Mouse (Mus musculus): ENCODE results near the gene Usp49. TPM values are rescaled to one million over a fixed set of nuclear protein-coding genes. Genes with fewer than 3 reads are reported as not detected.
"Not testable (repeated sequence)": the region's sequence is repeated elsewhere in the genome, so short reads cannot be mapped to it uniquely, and the experiment has no call there.

Gene Usp49
- total RNA-seq, 2 experiments from 2014 or later = 4.6 to 4.9 TPM

DNA sequence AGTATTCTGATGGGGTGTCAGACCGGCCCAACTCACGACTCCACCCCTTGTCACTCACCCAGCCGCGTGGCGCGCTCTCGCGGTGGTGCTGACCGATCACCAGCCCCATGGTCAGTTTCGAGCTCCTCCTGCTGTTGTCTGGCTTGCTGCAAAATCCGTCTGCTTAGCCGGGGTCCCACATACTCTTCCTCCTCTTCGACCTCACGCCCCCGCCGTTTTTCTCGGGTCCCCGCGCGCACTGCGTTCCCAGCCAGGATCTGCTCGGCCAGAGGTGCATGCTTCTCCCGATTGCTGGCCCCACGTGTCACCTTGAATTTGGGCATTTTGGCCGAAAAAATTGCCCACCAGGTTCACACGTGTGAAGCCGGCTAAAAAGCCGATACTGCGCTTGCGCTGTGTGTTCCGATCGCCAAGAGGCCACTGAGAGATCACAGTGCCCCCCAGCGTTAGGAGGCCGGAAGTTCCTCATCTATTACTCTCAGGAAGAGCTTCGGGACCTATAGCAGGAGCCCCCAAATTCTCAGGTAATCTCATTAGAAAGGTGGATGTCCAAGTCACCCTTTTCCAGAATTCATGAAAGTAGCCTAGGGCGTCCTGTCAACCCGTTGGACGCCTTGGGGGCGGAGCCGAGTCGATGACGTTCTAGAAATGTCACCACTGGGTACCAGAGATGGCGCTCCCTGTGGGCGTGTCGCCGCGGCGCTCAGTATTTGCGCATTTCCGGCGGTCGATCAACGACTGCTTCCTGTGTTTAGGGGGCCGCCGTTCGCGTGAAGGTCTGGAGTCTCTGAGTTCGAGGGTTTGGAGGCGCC lies 19.4 kb upstream of the Usp49 start, which contains the start of the genes Bysl, Med20 and Gm20517:
Gene Bysl, minus strand, starts transcription at position 644 of the 812 bp plus-strand sequence.
Gene Med20, plus strand, starts transcription at position 734 of the 812 bp plus-strand sequence.
Gene Gm20517, plus strand, starts transcription at position 741 of the 812 bp plus-strand sequence.
- peak; percentile 97 for DNase-seq

DNA sequence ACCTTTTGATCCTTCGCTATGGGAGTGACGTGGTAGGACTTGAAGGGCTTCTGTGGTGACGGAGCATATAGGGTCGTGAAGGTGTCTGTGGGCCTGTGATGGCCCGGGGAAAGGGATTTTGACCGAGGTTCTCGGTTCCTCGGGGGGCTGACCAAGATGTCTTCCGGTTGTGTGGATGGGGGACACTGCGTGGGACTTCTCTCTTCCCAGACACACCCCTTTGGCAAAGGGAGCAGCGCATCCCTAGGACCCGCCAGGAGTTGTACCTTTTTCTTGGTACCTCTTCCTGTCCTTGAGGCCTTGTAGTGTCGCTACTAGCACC lies 18.9 kb upstream of the Usp49 start:
- DNase-seq = no peak

DNA sequence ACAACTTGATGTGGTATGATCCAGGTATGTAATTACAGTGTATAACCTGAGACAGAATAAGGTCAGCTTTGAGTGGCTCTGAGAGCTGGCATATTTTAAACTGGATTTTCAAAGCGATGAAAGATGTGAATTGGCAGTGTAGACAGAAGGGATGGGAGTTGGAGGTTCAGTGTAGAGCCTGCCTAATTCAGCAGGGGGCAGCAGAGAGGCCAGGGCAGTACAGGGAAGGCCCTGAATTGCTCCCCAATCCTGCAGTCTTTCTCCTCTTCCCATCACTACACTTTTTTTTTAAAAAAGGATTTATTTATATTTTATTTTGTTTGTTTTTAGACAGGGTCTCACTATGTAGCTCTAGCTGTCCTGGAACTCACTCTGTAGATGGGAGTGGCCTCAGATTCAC lies 16.5 kb upstream of the Usp49 start:
- peak; percentile 40 for DNase-seq

- DNase-seq = no peak
Measured at GRCm38 (mm10) chr17:47616119-47616518, 14.4 kb upstream of the Usp49 start.

GRCm38 (mm10) chr17:47616652-47617051 lies 13.8 kb upstream of the Usp49 start:
- no peak for DNase-seq

GRCm38 (mm10) chr17:47617605-47618307 lies 12.7 kb upstream of the Usp49 start:
- no peak for DNase-seq

DNA sequence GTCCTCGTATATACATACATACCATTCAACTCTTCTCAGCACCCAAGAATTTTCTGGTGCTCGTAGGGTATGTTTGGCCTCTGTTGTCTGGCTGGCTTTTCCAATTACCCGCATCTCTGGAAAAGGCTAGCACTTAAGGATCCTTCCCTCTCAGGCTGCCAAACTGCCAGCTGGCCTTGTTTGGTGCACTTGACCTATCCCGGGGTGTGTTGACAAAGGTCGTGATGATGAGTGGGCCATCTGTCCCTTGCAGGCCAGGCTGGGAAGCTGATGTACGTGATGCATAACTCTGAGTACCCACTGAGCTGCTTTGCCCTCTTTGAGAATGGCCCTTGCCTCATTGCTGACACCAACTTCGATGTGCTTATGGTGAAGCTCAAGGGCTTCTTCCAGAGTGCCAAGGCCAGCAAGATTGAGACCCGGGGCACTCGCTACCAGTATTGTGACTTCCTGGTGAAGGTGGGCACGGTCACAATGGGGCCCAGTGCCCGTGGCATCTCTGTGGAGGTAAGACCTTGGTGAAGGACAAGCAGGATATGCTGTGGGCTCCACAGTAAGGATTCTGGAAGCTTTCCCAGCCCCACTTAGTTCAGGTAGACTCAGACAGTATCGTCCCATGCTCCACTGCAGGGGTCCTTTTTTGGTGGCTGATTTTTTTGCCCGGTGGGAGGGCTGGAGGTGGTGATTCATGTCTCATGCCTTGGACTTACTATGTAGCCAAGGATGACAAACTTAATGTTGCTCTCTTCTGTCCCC lies 11.8 kb upstream of the Usp49 start:
- no peak for DNase-seq

DNA sequence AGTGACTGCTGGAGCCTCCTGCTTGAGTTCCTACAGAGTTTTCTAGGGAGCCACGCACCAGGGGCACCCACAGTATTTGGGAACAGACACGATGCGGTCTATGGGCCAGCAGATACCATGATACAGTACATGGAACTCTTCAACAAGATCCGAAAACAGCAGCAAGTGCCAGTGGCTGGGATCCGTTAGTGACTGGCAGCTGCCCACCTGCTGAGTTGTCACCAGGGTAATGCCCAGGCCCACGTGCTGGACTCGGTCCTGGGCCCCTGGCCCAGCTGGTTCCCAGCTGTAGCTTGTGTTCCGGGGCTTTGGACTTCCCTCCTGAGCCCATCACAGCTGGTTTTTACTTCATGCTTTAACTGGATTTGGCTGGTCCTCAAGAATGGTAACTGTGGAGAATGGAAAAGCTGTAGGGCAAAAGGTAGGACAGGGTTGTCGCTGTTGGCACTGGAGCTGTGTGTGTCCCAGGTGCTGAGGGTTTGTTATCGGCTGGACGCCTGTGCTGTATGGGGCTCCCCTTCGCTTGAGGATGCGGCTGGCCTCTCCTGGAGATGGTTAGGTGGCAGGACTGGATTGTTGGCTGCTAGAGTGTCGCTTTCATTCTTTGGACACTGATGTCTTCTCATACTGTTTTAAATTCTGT lies 7.5 kb upstream of the Usp49 start:
- DNase-seq = no peak

DNA sequence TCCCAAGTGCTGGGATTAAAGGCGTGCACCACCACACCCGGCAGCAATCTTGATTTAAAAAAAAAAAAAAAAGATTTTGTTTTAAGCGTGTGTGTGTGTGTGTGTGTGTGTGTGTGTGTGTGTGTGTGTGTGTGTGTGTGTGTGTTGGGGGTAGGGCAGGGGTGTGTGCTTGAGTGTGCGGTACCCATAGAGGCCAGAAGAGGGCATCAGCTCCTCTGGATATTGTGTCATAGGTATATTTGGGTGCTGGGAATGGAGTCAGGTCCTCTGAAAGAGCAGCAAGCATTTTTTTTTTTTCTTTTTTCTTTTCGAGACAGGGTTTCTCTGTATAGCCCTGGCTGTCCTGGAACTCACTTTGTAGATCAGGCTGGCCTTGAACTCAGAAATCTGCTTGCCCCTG lies 5.9 kb upstream of the Usp49 start:
- DNase-seq = not testable (repeated sequence)

GRCm38 (mm10) chr17:47625088-47625487 lies 5.4 kb upstream of the Usp49 start:
- no peak for DNase-seq

GRCm38 (mm10) chr17:47626031-47626430 lies 4.5 kb upstream of the Usp49 start:
- DNase-seq = no peak

DNA sequence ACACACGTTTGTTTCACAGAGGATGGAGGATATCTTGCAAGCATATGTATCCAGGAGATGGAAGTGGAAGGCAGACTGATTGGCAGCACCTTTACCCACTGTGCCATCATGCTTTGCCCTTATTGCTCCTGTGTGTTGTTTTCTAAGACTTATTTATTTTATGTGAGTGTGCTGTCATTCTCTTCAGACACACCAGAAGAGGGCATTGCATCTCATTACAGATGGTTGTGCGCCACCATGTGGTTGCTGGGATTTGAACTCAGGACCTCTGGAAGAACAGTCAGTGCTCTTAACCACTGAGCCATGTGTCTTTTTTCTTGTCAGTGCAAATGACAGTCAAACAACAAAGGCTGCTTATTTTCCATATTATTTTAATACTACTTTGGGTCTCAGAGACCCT lies 2.7 kb upstream of the Usp49 start:
- DNase-seq = no peak

DNA sequence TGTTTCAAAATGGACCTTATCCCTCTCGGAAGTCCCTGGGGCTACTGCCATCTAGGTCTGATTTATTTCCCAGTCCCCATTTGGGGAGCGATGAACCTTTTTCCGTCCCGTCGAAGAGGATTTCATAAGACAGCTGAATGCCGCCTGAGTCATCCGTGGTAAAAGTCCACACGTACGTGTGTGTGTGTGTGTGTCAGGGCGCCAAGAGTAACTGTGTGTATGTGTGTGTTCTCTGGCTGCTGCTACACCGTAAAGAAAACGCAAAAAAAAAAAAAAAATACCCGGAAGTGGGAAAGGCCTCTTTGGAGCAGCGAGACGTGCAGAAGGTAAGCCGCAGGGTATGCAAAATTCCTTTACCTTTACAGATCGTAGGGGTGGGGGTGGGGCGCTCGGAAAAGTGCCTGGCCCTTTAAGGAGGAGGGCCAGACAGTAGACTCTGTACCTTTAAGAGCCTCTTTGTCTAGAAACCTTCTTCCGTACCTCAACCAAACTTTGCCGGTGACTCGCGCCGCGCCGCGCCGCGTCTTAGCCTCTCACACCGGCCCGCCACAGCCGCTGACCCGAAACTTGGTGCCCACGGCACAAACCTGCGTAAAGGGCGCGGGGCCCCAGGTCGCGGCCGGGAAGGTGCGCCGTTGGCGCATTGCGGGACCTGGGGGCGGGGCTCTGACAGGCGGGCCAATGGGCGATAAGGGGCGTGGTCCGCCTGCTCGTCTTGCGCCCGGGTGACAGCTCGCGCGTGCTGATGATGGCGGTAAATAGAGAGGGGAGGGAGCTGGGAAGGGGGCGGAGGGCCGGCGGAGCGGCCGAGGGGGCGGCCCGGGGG lies 1.4 kb upstream of the Usp49 start:
- peak; percentile 95 for DNase-seq

- peak; percentile 55 for DNase-seq
Measured at GRCm38 (mm10) chr17:47629717-47630677, 493 bp upstream of the Usp49 start.

DNA sequence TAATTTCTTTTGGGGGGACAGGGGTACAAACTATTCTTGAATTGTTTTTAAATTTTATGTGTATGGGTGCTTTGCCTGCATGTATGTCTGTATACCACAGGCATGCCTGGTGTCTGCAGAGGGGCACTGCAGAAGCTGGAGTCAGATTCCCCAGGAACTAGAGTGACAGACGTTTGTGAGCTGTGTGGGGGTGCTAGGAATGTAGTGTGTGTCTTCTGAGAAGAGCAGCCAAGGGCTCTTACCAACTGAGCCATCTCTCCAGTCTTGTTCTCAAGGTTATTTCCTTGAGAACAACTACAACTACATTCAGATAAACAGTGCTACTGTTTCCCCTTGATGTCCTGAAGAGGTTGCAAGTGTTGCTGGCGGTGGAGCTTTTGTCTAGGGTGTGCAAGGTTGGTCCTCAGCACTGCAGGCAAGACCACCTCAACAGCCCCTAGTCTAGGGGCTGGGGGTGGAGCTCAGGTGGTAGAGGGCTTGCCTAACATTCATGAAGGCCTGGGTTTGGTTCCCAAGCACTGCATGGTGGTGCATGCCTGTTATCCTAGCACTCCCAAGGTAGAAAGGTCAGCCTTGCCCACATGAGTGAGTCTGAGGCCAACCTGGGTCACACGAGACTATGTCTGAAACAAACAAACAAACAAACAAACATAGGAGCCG lies 1.8 kb downstream of the Usp49 start:
- DNase-seq = no peak

- DNase-seq = no peak
Measured at GRCm38 (mm10) chr17:47633999-47634770, 3.7 kb downstream of the Usp49 start.

DNA sequence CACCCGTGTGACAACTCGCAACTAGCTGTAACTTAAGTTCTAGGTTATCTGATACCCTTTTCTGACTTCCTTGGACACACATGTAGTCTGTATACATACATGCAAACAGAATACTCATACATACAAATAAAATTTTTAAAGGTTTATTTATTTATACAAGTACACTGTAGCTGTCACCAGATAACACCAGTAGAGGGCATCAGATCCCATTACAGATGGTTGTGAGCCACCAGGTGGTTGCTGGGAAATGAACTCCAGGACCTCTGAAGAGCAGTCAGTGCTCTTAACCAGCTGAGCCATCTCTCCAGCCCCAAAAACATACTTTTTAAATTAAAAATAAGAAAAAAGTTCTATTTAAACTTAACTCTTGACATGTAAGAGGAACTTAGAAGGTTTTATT lies 12.5 kb downstream of the Usp49 start:
- DNase-seq = no peak

- peak; percentile 67 for DNase-seq
Measured at GRCm38 (mm10) chr17:47646683-47647082, 16.2 kb downstream of the Usp49 start.

DNA sequence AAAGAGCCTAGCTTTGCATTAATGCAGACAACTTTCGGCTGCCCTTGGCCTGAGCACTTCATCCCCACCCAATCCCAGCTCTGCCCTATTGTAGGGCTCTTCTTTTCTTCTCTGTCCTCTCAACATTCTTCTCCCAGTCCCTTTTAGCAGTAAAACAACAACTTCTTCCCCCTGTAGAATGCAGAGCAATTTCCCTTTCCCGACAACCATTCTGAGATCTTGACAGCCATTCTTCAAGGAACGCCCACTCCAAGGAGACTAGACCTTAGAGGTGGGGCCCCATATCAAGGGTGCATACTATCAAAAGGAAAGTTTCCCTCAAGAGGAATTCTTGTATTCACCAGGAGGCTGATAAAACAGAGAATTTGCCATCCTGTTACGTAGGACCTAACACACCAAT lies 18.5 kb downstream of the Usp49 start:
- no peak for DNase-seq

Data from gastrocnemius, postnatal 10 days (tissue).